Mouse (Mus musculus) urinary bladder, postnatal 4 days (tissue): ENCODE data around the gene Ppwd1.
"Not testable (repeated sequence)": the region's sequence is repeated elsewhere in the genome, so short reads cannot be mapped to it uniquely, and the experiment has no call there.

Source experiments
- DNase-seq, 2 experiments: peaks; one replicate each; pipeline ENCODE4 v3.0.0; 2021 to 2022; ENCODE audit warnings: low spot score in 2 of 2

The Ppwd1 gene

DNA sequence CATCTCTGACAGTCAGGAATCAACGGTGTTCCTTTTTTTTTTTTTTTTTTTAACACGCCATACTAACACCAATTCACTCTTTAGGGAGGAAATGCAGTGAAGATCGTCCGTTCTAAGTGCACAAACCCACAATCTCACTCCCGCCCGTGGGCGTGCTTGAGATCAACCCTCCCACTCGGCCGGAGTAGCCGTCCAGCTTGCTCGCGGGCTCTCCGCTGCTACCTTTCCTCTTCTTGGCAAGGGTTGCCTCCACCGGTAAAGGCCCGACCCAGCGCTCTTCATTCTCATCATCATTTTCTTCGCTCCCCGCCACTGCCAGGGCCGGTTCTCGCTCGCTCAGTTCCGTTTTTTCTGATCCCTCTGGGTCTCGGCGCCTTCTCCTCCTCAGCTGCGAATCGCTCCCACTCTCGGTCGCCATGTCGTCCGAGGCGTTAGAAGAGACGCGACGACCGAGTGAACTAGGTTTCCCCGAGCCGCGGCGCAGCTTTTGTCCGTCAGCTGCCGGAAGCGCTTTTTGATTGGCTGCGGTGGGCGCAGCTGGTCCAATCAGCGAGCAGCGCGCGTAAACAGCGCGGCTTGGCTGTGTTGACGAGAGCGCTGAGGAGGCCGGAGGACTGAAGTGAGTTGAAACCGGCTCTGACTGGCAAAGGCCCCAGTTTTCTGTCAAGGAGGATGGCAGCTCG is at the start of gene Ppwd1, which contains the start of gene Cenpk:
Gene Ppwd1 (minus strand): TSS at position 460 of the 683 bp plus-strand sequence.
Gene Cenpk (plus strand): TSS at position 228 of the 683 bp plus-strand sequence.
- peak; percentile 94 to 95 for DNase-seq

DNA sequence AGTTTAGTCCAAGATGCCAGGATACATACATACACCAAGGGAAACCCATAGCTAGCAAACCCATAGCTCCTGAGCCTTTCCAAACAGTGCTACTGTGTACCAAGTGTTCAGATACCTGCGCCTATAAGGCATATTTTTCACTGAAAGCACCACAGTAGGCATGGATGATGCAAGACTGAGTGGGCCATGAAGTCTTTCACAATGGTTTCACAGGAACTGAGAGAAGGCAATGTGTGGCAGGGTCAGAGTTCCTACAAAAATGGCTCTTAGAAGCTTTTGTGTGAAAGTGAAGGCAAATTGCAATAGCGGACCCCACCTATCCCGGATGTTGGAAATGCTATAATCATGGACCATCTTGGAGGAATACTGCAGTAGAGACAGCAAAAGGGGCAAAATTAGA is 30.4 kb upstream of the Ppwd1 start:
- no peak for DNase-seq

DNA sequence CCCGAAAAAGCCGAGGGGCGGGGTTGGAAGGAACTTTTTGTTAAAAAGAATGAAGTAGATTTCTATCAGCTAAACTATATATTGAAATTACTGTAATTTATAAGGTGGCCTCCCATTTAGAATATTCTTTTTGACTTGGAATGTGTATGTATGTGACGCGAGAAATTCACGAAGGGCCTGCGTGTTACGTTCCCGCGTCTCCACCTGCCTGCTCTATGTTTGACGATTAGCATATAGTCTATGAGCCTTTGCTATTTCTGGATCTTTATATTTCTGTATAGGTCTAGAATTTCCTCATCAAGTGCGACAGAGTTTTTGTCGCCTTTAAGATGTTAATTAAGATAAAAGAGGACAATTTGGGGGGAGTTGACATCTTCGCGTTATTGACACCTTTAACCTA is 538 bp upstream of the Ppwd1 start:
- DNase-seq = no peak

DNA sequence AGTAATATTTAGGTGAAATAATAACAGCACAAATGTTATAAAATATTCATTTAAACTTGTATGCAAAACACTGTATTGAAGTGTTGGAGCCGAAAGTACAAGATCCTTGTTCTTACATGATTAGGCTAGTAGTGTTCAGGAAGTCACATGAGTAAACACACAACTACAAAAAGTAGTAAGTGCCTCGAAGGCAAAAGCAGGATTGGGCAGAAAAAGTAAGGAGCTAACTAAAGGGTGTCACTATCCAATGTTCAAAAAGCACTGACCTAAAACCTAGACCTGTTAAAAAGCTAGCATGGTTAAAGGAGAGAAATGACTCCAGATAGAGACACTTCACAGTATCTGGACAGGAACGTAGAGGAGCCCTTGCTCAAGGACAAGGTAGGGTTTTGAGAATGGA is 1.2 kb downstream of the Ppwd1 start:
- DNase-seq = no peak

DNA sequence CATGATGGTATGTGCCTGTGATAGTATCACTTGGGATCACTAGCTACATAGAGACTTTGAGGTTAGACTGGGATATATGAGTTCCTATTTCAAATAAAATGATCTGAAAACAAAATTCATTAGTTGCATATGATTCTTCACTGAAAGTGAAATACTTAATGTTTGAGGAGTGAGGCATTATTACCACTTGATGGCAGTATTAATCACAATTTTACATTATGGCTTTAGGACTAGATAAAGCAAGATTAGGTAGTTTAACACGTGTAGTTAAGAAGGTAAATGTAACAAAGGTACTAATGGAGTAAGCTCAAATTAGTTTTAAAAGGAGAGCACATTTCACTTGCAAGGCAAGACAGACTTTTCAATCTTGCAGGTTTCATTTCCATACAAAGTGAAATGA is 24.3 kb downstream of the Ppwd1 start:
- DNase-seq = no peak

DNA sequence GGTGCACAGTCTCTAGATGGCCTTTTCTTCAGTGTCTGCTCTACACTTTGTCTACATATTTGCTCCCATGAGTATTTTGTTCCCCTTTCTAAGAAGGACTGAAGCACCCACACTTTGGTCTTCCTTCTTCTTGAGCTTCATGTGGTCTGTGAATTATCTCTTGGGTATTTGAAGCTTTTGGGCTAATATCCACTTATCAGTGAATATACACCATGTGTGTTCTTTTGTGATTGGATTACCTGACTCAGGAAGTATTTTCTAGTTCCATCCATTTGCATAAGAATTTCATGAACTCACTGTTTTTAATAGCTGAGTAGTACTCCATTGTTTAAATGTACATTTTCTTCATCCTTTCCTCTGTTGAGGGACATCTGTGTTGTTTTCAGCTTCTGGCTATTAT is 32.8 kb downstream of the Ppwd1 start:
- not testable (repeated sequence) for DNase-seq

DNA sequence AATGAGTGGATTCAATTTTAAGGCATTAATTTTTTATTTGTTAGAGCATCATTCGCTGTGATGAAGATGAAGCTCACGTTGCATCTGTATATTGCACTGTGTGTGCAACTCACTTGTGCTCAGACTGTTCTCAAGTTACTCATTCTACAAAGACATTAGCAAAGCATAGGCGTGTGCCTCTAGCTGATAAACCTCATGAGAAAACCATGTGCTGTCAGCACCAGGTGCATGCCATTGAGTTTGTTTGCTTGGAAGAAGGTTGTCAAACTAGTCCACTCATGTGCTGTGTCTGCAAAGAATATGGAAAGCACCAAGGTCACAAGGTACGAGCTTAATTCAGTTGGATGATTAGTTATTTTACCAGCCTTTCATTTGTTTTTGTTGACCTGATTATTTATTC is 41.3 kb downstream of the Ppwd1 start:
- no peak for DNase-seq

DNA sequence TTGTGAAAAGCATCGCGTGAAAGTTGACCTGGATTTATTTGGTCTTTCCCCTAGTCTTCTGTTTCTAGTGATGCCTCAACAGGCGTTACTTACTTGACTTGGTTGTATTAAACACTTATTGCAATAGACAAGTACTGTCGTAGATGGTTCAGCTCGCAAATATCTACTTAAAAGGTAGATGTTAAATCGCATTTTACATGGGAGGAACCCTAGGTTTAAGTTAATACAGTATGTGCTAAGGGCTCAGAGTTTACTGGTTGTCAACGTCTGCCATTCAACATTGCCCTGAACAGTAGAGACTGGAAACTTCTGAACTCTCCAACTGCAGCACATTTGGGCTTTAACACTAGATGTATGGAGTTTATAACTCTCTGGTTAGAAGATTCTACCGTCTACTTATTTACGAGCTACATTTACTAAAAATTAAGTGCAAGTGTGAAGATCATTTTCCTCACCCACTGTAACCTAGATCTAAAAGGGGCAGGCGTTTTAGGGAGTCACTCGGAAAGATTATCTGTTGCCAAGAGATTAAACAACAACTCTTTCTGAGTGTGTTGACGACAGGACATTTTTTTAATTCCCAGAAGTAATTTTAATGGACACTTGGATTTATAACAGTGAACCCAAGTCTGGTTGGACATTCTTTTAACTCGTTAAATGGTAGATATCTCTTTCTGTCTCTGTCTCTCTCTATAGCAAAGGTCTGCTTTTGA is 49.3 kb downstream of the Ppwd1 start:
- DNase-seq = no peak

DNA sequence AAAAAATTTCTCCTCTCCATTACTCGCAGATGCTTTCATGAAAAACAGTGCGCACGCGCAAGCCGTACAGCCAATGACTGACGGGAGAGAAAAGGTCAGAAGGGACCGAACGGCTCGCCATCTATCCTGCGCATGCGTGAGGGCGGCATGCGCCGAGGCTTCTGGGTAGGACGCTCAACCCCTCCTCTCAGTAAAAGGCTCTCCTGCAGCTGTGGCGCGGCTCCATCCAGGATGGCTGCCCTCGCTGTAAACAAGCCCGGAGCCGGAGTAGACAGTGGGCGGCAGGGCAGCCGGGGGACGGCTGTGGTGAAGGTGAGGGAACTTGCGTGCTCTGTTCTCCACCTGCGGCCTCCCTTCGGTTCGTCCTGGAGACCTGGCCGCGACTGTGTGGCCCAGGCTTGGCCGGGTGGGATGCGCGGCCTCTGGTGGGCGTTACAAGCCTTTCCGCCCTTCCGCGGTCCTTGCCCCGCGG is 50.0 kb downstream of the Ppwd1 start, which contains the start of gene Trim23:
Gene Trim23 (plus strand): TSS at position 148 of the 472 bp plus-strand sequence.
- DNase-seq = peak; percentile 95 to 98

DNA sequence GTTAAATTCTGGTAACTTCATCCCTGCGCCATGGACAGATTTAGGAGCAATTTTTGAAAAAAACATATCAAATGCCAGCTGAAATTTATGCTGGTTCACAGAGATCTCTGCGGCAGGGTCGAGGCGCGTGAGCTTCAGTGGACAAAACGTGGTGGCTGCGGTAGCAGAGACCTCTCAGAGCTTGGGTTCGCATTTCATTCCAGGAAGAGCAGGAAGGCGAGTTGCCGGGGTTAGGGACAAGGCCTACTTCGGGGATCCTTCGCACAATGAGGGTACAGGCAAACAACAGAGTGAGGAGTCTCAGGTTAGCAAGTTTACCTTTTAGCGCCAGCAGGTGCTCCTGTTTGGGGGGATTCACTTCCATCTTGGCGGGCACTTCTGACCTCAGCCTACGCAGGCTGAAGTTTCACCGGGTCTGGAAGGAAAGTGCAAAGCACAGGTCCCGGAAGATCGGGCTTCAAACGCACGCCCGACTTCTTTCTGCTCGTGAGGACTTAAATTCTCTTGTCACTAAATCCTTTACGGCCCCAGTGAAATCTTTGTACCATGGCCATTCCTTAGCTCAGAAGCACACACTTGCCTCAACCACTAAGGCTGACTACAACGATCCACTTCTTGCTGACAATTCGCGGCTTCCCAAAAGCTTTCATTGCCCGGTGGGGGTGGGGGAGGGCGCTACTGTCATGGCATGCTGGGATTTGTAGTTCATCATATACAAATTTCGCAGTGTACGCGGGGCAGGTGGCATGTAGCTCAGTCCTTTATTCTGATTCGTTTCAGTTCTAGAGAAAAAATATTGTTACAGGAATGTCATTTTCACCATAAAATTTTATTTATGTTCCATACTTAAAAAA is 50.6 kb downstream of the Ppwd1 start, which contains the start of gene Trappc13:
Gene Trappc13 (minus strand): TSS at position 674 of the 854 bp plus-strand sequence.
- DNase-seq = peak in 1 of 2 experiments; percentile 25

DNA sequence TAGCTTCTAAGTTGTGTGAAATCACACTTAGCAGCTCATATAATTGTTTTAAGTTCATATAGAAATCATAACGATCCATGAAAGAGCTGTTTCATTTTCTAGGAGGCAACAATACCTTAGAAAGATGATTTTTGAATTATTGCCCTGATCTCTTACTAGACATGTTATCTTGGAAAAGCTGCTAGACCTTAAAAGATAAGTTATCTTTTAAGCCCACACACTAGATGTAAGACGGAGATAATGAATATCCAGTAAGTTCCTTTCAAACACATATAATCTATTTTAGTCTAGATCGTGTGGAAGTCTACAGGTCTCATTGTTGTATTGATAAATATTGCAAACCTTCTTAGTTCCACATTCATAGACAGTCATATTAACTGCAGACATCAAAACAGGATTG is 51.8 kb downstream of the Ppwd1 start:
- no peak for DNase-seq

DNA sequence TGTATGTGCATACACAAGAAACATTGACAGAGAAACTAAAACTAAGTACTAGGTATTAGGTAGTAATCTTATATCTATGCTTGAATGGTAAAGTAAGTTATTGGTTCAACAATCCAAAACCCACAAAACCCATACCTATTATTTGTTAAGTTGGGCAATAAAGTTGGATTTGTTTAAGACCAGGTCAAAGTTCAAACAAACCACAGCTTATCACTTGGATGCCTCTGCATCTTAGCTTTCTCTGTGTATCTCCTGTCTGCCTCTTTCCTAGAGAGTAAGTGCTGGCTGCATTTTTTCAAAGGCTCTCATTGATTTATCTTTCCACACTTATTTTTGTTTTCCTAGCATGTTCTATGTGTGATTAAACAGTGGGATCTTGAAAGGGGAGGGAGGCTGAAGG is 56.1 kb downstream of the Ppwd1 start:
- no peak for DNase-seq

DNA sequence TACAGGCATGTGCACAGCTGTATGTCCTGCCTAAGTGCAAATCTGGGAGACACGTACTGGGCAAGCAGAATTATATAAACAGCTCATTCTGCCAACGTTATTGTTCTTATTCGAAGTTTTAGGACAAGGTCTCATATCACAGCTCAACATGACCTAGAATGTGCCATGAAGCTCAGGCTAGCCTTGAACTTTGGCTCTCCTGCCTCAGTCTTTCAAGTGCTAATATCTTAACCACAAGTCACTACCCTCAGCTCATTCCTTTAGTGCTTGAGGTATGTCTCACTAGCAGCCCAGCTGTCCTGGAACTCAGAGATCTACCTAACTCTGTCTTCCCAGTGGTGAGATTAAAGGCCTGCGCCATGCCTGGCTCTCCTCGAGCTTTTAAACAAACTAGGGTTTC is 56.9 kb downstream of the Ppwd1 start:
- no peak for DNase-seq

DNA sequence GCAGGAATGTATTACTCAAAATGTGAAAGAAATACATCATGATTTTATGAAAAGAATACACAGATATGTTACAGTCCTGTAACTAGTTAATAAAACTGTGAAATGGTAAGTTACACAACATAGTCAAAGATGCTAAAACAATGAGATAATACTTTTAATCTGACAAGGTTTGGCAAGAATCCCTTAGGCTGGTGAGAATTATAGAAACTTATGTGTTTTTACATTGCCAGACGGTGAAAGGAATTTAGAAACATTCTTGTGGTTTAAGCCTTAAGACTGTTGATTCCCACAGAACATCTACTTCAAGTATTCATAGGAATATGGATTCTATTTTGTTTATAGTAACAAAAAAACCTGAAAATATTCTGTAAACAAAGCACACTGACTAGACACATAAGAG is 73.0 kb downstream of the Ppwd1 start:
- DNase-seq = no peak
